Mouse (Mus musculus): ENCODE results near the gene Gm20931. TPM values are rescaled to one million over a fixed set of nuclear protein-coding genes. Genes with fewer than 3 reads are reported as not detected.
"Not testable (repeated sequence)": the region's sequence is repeated elsewhere in the genome, so short reads cannot be mapped to it uniquely, and the experiment has no call there.

Gene Gm20931
- not detected in 2 replicates for polyA plus RNA-seq (2015; fragmentation: Nextera tagmentation; extraction: Ambion mirVana)

DNA sequence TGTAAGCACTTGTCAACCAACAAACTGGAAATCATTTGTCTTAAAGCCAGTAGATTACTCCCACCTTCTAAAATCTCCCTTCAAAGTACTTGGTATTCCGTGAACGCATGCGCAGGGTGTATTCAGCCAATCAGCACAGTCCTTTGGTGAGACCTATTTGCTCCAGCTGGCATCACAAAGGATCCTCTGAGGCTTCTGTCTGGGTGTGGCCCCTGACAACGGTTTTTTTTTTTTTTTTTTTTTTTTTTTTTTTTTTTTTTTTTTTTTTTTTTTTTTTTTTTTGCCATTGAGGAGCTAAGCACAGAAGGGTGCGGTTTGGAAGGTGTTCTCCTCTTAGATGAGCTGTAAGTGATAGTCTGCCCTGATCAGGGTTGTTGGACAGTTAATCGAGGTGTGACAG, at the start of gene Gm20931:
Gene Gm20931, plus strand, starts transcription at position 301 of the 400 bp plus-strand sequence.
- not testable (repeated sequence) for H3K4me3 ChIP-seq (replicated peaks); H3K4me2 ChIP-seq; ATAC-seq (replicated peaks; ENCODE audit: low FRiP score); H3K4me1 ChIP-seq; H3K9me3 ChIP-seq (replicated peaks); H3K27ac ChIP-seq; H3K36me3 ChIP-seq; H3K9ac ChIP-seq; H3K27me3 ChIP-seq
- WGBS, result no CpG with 5 or more reads among the region's 6 CpGs

Measured in kidney, embryonic 15.5 days (tissue).